Mouse (Mus musculus) midbrain, embryonic 15.5 days (tissue): ENCODE results near the gene Cdkn1a. TPM values are rescaled to one million over a fixed set of nuclear protein-coding genes. Genes with fewer than 3 reads are reported as not detected.

Experiments
- ATAC-seq: fragments of 200-750 bp; cut with Nextera tagmentation; replicated peaks from 2 replicates; pipeline ENCODE4 v1.8.0; 2017; ENCODE audit warnings: moderate TSS enrichment
- H3K27ac ChIP-seq: fragments of 300-500 bp; sonication (generic); 2 replicates; pipeline ENCODE4 v1.5.1; 2015; ENCODE audit warnings: mild to moderate bottlenecking, inconsistent platforms
- H3K27me3 ChIP-seq: fragments of 300-500 bp; sonication (generic); replicated peaks from 2 replicates; pipeline ENCODE4 v1.6.1; 2015; ENCODE audit warnings: inconsistent platforms
- H3K36me3 ChIP-seq: fragments of 300-500 bp; sonication (generic); replicated peaks from 2 replicates; pipeline ENCODE4 v1.6.1; 2015; ENCODE audit warnings: inconsistent platforms
- H3K4me1 ChIP-seq: fragments of 300-500 bp; sonication (generic); 2 replicates; pipeline ENCODE4 v1.6.1; 2015; ENCODE audit warnings: inconsistent platforms
- H3K4me2 ChIP-seq: fragments of 300-500 bp; sonication (generic); 2 replicates; pipeline ENCODE4 v1.6.1; 2015; ENCODE audit warnings: inconsistent platforms, mild to moderate bottlenecking, moderate library complexity
- H3K4me3 ChIP-seq: fragments of 300-500 bp; sonication (generic); 2 replicates; pipeline ENCODE4 v1.5.1; 2015; ENCODE audit warnings: mild to moderate bottlenecking, inconsistent platforms
- H3K9ac ChIP-seq: fragments of 300-500 bp; sonication (generic); 2 replicates; pipeline ENCODE4 v1.6.1; 2015; ENCODE audit warnings: mild to moderate bottlenecking, inconsistent platforms
- H3K9me3 ChIP-seq: fragments of 300-500 bp; sonication (generic); 2 replicates; pipeline ENCODE4 v1.6.1; 2016; ENCODE audit warnings: inconsistent platforms
- WGBS: fragments of 180-500 bp; shearing (Covaris S2); methylation state at CpG from one replicate; pipeline ENCODE4 v1.1.7; 2015; ENCODE audit warnings: mixed read lengths; 5-methylcytosine and 5-hydroxymethylcytosine counted together
- polyA plus RNA-seq: library from polyadenylated mRNA; unstranded; fragments of >200 nt; fragmentation: Nextera tagmentation; extraction: Ambion mirVana; gene quantifications from 2 replicates; pipeline ENCODE4 v1.2.1, GENCODE M21; 2015

Cdkn1a gene
- polyA plus RNA-seq, 1 experiment from 2014 or later: 97.7 TPM

DNA sequence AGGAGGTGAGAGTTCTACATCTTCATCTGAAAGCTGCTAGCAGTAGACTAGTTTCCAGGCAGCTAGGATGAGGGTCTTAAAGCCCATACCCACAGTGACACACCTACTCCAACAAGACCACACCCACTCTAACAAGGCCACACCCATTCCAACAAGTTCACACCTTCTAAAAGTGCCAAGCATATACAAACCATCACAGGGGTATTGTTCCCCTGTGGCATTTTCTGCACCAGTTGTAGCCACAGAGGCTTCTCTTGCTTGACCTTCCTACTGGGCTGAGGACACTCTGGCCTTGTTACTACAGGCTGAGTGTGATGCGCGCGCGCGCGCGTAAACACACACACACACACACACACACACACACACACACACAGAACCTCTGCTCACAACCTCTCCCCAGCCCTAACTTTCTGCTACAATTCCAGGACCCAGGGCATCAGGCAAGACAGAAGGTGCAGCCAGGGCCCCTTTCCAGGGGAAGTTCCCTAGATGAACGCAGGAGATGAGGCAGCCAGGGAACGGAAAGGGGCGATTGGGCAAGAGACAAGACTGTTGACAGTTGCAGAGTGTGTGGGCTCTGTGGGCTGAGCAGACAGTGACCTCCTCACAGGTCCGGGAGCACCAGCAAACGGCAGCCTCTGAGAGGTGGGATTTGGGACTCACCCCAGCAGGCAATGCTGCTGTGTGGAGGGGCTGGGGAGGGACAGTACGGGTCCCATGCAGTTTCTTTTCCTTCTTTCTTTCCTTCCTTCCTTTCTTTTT, 23.0 kb downstream of the Cdkn1a start, which contains the start of gene Rab44:
TSS of gene Rab44 (plus strand) at position 555 of the 762 bp plus-strand sequence.
- Histone ChIP-seq H3K9me3 (no peaks in the 10 kb centered on the region), H3K36me3 (no peaks in the 10 kb centered on the region), H3K4me3 (no peak within 1 kb of the TSS), H3K27me3 (no peaks in the 10 kb centered on the region), H3K27ac (no peak within 1 kb of the TSS), H3K4me2 (no peak within 1 kb of the TSS), H3K4me1 (no peaks in the 10 kb centered on the region), H3K9ac (no peak within 1 kb of the TSS)
- WGBS: 94% methylated on average over 13 of the region's 13 CpGs
- no peak for ATAC-seq

DNA sequence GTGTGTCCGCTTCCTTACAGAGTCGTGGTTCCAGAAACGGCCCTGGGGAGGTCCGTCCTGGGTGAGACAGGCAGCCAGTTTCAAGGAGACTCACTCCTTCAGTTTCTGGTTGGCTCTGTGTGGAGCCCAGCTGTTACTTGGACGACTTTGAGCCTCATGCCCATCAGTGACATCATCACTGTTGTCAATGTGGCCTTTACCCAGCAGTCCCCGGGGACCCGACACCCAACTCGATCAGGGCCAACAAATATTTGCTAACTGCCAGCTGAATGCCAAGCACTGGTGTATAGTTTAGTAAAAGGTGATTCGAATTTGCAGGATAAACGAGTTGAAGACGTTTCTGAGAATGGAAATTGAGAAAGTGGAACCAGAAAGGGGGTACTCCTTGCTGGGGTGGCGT, 25.2 kb downstream of the Cdkn1a start:
- no peaks in the 10 kb centered on the region for H3K36me3 ChIP-seq
- H3K4me1 ChIP-seq: no peaks in the 10 kb centered on the region
- H3K27me3 ChIP-seq: no peaks in the 10 kb centered on the region
- ATAC-seq: no peak
- no peak overlapping the region for H3K9ac ChIP-seq
- H3K9me3 ChIP-seq: no peaks in the 10 kb centered on the region
- no peak overlapping the region for H3K4me3 ChIP-seq
- 71% methylated on average over 12 of the region's 12 CpGs for WGBS
- H3K4me2 ChIP-seq: no peak overlapping the region
- no peak overlapping the region for H3K27ac ChIP-seq

DNA sequence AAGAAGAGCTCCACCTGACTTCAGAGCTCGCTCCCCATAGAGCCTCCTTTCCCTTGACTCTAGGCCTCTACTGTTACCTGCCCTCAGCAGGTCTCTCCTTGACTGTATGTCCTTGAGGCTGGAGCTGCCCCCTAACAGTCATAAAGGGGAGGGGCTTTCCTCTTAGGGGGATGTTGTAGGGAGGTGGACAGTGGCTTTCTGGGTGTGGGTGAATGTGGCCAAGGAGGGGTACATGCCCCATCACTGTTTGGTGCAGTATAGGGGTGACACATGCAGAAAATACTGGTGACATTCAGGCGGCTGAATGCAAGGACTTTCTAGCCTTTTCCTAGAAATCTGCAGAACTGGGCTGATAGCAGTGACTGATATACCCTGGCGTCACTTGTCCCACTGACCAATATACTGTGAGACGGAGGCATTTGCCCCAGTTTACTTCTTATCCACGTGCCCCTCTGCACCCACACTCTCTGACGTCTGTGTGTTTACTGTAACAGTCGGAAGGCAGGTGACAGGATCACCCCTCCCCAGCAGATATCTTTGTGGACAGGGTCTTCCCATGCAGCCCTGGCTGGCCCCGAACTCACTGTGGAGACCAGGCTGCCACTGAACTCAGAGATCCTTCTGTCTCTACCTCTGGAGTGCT, 26.4 kb downstream of the Cdkn1a start:
- no peak for ATAC-seq
- Histone ChIP-seq H3K9ac (no peak overlapping the region), H3K4me2 (no peak overlapping the region), H3K27me3 (no peaks in the 10 kb centered on the region), H3K27ac (no peak overlapping the region), H3K4me1 (no peaks in the 10 kb centered on the region), H3K36me3 (no peaks in the 10 kb centered on the region), H3K4me3 (no peak overlapping the region), H3K9me3 (no peaks in the 10 kb centered on the region)
- WGBS: 79% methylated on average over 8 of the region's 8 CpGs

DNA sequence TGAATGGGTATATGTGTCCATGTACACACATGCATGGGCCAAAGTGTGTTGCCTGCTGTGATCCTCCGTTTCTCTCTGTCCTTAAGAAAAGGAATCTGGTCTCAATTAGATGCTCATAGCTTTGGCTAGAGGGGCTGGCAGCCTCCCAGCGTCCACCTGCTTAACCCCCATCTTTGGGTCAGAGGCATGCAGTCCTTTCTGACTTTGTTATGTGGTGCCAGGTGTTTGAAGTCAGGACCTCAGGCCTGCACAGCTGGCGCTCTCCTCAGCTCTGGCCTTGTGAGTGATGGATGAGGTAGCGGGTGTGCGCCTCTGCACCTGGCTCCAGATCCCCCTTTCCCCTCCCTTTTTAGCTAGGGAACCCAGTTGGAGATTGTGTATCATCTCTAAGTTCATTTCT, 27.3 kb downstream of the Cdkn1a start:
- ATAC-seq: no peak
- H3K27me3 ChIP-seq: no peaks in the 10 kb centered on the region
- no peaks in the 10 kb centered on the region for H3K9me3 ChIP-seq
- no peaks in the 10 kb centered on the region for H3K4me1 ChIP-seq
- no peak overlapping the region for H3K4me2 ChIP-seq
- no peak overlapping the region for H3K4me3 ChIP-seq
- WGBS: 70% methylated on average over 5 of the region's 5 CpGs
- H3K27ac ChIP-seq: no peak overlapping the region
- no peak overlapping the region for H3K9ac ChIP-seq
- no peaks in the 10 kb centered on the region for H3K36me3 ChIP-seq

DNA sequence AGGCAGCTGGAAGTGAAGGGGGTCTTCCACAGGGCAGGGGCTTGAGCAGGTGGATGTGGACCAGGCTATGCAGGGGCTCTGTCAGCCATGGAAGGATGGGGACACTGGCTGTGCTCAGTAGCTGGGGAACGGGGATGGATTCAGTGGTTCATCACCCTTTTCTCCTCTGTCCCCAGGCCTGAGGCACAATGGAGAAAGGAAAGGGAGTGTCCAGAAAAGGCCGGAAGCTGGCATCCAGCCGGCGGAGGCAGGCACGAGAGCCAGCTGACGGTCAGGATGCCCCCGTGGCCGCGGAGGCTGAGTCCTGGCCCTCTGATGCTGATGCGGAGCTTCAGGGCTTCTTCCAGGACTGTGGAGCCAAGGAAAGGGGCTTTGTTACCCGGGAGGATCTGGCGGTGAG, 29.9 kb downstream of the Cdkn1a start:
- Histone ChIP-seq H3K4me3 (no peak overlapping the region), H3K27ac (no peak overlapping the region), H3K9me3 (no peaks in the 10 kb centered on the region), H3K9ac (no peak overlapping the region), H3K27me3 (no peaks in the 10 kb centered on the region), H3K36me3 (no peaks in the 10 kb centered on the region), H3K4me2 (no peak overlapping the region), H3K4me1 (no peaks in the 10 kb centered on the region)
- 59% methylated on average over 12 of the region's 12 CpGs for WGBS
- no peak for ATAC-seq

DNA sequence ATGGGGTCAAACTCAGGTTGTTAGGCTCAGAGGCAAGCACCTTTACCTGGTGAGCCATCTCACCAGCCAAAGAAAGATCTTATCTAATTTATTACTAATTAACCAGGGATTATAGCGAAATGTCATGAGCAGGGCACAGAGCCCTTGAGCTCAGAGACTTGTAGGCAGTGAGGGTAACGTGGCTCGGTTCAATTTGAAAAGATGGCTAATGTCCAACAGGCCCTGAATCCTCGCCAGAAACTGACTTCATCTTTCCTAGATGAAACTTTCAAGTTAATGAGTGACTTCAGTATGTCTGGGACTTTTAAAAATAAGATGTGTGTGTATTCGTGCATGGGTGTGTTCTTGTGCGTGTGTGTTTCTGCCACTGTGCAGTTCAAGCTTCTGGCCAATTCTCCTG, 32.0 kb downstream of the Cdkn1a start:
- 69% methylated on average over 6 of the region's 6 CpGs for WGBS
- H3K36me3 ChIP-seq: no peaks in the 10 kb centered on the region
- no peak for ATAC-seq
- H3K4me3 ChIP-seq: no peak overlapping the region
- no peak overlapping the region for H3K27ac ChIP-seq
- no peak overlapping the region for H3K4me2 ChIP-seq
- no peaks in the 10 kb centered on the region for H3K4me1 ChIP-seq
- H3K9ac ChIP-seq: no peak overlapping the region
- no peaks in the 10 kb centered on the region for H3K27me3 ChIP-seq
- no peaks in the 10 kb centered on the region for H3K9me3 ChIP-seq

DNA sequence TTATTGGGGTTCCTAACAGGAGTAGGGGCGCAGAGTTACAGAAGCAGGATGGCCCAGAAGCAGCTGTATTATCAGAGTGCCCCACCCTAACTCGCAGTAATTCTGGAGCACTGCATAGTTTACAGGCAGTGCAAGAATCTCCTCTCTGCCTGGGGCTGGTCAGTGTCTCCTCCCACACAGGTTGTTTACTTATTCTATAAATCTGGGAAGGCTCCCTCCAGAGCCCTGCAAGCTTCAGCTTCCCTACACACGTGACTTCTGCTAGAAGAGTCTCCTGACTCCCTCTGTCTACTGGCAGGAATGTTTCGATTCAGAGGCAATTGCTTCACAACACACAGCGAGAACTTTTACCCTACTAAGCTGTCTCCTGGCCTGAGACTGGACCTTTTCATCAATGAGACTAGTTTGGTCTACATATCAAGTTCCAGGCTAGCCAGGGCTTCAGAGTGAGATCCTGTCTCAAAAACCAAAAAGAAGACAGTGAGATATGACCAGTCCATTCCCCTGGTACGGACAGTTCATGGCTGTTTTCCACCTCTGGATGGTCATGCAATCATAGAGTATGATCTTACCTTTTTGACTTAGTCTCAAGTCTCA, 32.9 kb downstream of the Cdkn1a start:
- ATAC-seq: no peak
- Histone ChIP-seq H3K36me3 (no peaks in the 10 kb centered on the region), H3K9me3 (no peaks in the 10 kb centered on the region), H3K27me3 (no peaks in the 10 kb centered on the region), H3K4me2 (no peak overlapping the region), H3K4me1 (no peaks in the 10 kb centered on the region), H3K9ac (no peak overlapping the region), H3K27ac (no peak overlapping the region), H3K4me3 (no peak overlapping the region)
- WGBS: 75% methylated on average over 6 of the region's 6 CpGs

DNA sequence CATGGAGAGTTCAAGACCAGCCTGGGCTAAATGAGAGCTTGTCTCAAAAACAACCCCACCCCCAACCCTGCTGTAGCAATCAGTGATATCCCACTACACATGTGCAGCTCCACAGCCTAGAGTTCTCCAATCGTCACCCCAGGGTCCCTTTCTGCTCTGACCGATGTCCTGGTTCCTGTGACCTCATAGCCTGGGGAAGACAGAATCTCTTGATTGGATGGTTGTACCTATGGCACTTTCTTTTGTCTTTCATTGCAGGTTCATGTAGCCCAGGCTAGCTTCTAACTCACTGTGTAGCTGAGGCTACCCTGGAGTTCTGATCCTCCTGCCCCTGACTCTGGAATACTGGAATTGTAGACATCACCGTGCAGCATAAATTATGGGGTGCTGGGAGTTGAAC, 35.8 kb downstream of the Cdkn1a start:
- H3K9ac ChIP-seq: no peak overlapping the region
- H3K4me1 ChIP-seq: no peaks in the 10 kb centered on the region
- no peak for ATAC-seq
- no peaks in the 10 kb centered on the region for H3K27me3 ChIP-seq
- no peaks in the 10 kb centered on the region for H3K36me3 ChIP-seq
- H3K4me2 ChIP-seq: no peak overlapping the region
- no peaks in the 10 kb centered on the region for H3K9me3 ChIP-seq
- H3K27ac ChIP-seq: no peak overlapping the region
- 90% methylated on average over 3 of the region's 3 CpGs for WGBS
- H3K4me3 ChIP-seq: no peak overlapping the region

DNA sequence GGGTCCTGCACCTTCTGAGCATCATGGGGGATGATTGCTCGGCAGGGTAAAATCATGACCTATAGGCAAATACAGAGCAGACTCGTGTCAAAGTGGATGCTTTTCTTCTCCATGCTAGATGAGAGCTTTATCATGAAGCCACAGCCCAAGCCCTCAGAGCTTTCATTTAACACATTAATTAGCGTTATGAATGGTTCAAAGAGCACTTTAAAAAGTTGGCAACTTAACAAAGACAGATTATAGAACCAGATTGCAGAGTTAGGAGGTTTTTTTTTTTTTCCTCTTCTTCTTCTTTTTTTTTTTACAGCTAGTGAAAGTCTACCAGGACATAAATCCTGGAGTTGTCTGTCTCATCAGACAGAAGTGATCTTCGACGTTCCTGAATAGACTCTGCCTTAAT, 38.6 kb downstream of the Cdkn1a start:
- no peaks in the 10 kb centered on the region for H3K9me3 ChIP-seq
- WGBS: 60% methylated on average over 5 of the region's 5 CpGs
- ATAC-seq: no peak
- H3K9ac ChIP-seq: no peak overlapping the region
- H3K27ac ChIP-seq: no peak overlapping the region
- no peaks in the 10 kb centered on the region for H3K4me1 ChIP-seq
- no peak overlapping the region for H3K4me2 ChIP-seq
- no peaks in the 10 kb centered on the region for H3K36me3 ChIP-seq
- no peaks in the 10 kb centered on the region for H3K27me3 ChIP-seq
- H3K4me3 ChIP-seq: no peak overlapping the region

DNA sequence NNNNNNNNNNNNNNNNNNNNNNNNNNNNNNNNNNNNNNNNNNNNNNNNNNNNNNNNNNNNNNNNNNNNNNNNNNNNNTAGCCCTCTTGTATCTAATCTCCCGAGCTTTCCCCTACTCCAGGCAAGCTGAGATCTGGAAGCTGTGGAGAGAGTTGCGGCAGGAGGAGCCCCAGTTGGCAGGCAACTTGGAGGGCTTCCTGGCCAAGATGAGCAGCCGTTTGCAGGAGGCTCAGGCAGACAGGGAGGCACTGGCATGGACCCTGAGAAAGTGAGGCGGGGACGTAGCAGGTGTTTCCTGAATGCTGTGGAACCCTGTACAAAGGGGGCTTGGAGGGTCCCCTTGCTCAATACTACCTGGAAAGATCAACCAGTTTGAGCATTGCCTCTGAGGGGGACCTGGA, 44.3 kb downstream of the Cdkn1a start:
- Histone ChIP-seq H3K9me3 (no peaks in the 10 kb centered on the region), H3K27me3 (no peaks in the 10 kb centered on the region), H3K4me1 (no peaks in the 10 kb centered on the region), H3K4me2 (no peak overlapping the region), H3K27ac (no peak overlapping the region), H3K36me3 (no peaks in the 10 kb centered on the region), H3K9ac (no peak overlapping the region), H3K4me3 (no peak overlapping the region)
- 62% methylated on average over 5 of the region's 5 CpGs for WGBS
- no peak for ATAC-seq

DNA sequence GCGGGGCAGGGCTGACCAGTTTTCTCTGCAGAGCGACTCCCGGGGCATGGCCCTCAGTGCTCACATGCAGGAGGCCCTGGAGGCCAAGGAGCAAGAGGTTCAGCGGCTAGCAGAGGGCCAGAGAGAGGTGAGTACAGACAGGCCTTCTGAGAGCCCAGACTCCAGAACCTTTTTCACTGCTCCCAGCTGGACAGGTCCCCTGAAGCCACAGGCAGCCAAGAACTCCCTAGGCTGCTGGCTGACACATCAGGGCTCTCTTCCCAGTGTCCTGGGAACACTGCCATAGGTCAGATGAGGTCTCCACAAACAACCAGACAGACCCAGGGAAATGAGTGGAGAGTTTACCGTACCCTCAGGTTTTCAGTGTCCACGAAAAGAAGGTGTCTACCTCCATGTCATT, 45.5 kb downstream of the Cdkn1a start:
- no peak for ATAC-seq

DNA sequence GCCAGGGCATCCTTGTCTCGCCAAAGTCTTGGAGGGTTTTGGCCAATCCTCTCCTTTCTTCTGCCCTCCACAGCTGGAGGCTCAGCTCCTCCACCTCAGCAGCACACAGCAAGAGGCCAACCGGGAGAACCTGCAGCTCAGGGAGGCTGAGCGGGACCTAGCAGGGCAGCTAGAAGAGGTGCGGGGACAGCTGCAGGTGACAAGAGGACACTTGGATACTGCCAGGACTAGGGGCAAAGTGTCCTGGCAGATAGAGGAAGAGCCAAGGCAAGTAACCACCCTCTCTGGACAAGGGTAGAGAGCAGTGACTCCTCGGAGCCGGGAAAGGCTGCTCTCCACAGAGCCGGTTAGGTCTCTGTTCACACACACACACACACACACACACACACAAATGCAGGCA, 47.1 kb downstream of the Cdkn1a start:
- H3K27ac ChIP-seq: no peak overlapping the region
- no peak overlapping the region for H3K4me2 ChIP-seq
- no peak for ATAC-seq
- no peak overlapping the region for H3K9ac ChIP-seq
- no peaks in the 10 kb centered on the region for H3K36me3 ChIP-seq
- WGBS: 86% methylated on average over 7 of the region's 7 CpGs
- no peaks in the 10 kb centered on the region for H3K9me3 ChIP-seq
- no peak overlapping the region for H3K4me3 ChIP-seq
- no peaks in the 10 kb centered on the region for H3K4me1 ChIP-seq
- H3K27me3 ChIP-seq: no peaks in the 10 kb centered on the region

More for the DNA sequence above, 45.5 kb downstream of the Cdkn1a start:
- WGBS: 75% methylated on average over 6 of the region's 6 CpGs
- H3K9ac ChIP-seq: no peak overlapping the region
- no peaks in the 10 kb centered on the region for H3K4me1 ChIP-seq
- H3K27me3 ChIP-seq: no peaks in the 10 kb centered on the region
- no peak overlapping the region for H3K27ac ChIP-seq
- no peak overlapping the region for H3K4me3 ChIP-seq
- H3K36me3 ChIP-seq: no peaks in the 10 kb centered on the region
- no peak overlapping the region for H3K4me2 ChIP-seq
- no peaks in the 10 kb centered on the region for H3K9me3 ChIP-seq

DNA sequence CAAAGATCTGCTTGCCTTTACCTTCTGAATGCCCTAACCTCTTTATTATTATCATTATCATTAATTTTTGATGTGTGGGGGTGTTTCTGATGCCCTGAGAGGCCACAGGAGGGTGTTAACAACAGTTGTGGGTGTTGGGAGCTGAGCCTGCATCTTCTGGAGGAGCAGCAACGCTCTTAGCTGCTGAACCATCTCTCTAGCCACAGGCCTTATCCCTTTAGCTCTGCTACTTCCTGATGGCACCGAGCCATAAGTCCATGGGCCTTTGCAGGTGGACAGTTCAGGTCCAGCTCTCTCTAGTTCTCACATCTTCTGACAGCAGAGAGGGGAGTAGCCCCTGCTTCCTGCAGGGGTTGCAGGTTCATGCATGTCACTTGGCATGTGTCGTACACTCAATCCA, 50.8 kb downstream of the Cdkn1a start:
- no peaks in the 10 kb centered on the region for H3K27me3 ChIP-seq
- no peak overlapping the region for H3K4me3 ChIP-seq
- ATAC-seq: no peak
- no peaks in the 10 kb centered on the region for H3K9me3 ChIP-seq
- no peak overlapping the region for H3K27ac ChIP-seq
- no peaks in the 10 kb centered on the region for H3K36me3 ChIP-seq
- no peak overlapping the region for H3K4me2 ChIP-seq
- no peak overlapping the region for H3K9ac ChIP-seq
- no peaks in the 10 kb centered on the region; the same call in 1 of the 2 replicates for H3K4me1 ChIP-seq
- 91% methylated on average over 3 of the region's 3 CpGs for WGBS
